Mouse (Mus musculus): Measurements from ENCODE around the gene Ppp1r3a. TPM values are rescaled to one million over a fixed set of nuclear protein-coding genes. Genes with fewer than 3 reads are reported as not detected.
"Not testable (repeated sequence)": the region's sequence is repeated elsewhere in the genome, so short reads cannot be mapped to it uniquely, and the experiment has no call there.

The Ppp1r3a gene
- polyA plus RNA-seq, 1 experiment from 2014 or later = 0.06 TPM

DNA sequence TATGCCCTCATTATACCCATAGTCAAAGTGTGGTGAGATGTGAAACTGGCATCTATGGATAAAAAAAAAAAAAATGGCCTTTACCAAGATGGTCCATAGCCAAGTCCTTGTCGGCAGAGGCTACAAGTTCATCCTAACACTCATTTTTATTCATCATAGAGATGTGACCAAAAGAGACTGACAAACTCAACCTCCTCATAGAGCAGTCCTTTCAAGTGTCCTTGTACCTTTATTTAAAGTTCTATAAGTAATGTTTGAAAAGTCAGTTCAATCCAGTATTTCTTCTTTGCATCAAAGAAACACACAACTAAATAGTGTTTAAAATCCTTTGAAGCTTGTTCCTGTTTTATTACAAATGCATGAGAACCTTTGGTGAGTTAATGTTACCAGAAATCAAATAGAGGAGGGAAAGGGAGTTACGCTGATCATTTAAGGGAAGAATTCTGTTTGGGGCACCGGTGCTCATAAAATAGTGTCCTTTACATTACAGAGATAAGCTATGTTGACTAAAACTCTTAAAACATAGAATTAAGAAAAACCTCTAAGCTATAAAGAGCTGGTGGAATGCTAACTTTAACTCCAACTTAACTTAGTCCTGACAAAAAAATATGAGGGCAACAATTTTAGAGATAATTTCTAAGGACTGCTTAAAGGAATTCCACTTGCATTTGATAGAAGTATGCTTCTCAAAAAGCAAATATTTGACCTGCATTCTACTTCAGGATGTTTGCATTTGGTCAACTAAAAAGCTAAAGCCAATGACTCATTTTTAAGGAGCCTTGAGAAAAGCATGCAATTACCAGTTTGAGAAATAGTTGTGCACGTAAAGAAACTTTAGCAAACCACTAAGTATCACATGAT lies 39.7 kb downstream of the Ppp1r3a start:
- Histone ChIP-seq H3K36me3 (no peaks in the 10 kb centered on the region), H3K4me2 (replicated peaks) (no peak overlapping the region), H3K27ac (no peak overlapping the region), H3K4me3 (replicated peaks) (no peak overlapping the region), H3K4me1 (replicated peaks) (no peaks in the 10 kb centered on the region), H3K27me3 (replicated peaks) (no peaks in the 10 kb centered on the region), H3K9ac (no peak overlapping the region), H3K9me3 (no peaks in the 10 kb centered on the region)
- WGBS = 76% methylated on average over 4 of the region's 4 CpGs
- ATAC-seq = no peak

DNA sequence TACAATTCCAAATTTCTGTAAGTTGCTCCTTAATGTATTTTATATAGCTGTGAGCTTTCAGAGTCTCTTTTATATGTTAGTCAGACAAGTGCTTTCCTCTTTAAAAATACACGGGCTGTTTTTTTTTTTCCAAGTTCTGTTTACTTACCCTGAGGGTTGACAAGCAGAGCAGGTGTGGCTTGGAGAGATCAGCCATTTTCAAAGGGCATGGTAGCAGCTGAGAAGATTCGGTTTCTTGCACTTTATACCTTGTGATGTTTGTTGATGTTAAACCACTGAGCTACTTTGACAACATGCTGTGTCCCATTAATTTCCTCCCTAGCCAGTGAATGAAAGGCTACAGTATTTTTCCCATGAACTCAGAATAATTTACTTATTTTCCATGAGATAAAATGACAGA lies 42.9 kb downstream of the Ppp1r3a start:
- no peaks in the 10 kb centered on the region for H3K27me3 ChIP-seq (replicated peaks)
- 32% methylated on average over 2 of the region's 2 CpGs for WGBS
- no peaks in the 10 kb centered on the region for H3K4me1 ChIP-seq (replicated peaks)

DNA sequence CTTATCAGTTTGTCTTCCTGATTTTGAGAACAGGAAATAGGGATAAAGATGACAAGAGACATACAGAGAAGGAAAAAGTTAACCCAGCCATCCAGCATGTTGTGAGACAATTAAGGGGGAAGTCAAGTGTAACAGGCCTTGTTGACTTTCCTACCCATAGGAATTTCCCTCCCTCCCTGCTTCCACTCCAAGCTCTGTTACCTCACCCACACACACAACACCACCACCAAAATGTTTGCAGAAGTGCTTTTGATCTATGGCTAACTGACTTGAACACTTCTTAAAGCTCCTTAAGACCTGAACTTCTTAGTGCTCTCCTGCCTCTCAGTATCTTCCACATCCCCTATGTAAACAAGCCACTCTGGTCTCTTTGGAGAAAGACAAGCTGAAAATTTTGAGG lies 55.0 kb downstream of the Ppp1r3a start:
- H3K36me3 ChIP-seq = no peaks in the 10 kb centered on the region
- no peak overlapping the region for H3K4me3 ChIP-seq (replicated peaks)
- no peak overlapping the region for H3K9ac ChIP-seq
- no peak overlapping the region for H3K27ac ChIP-seq
- no peak for ATAC-seq
- H3K4me2 ChIP-seq (replicated peaks) = no peak overlapping the region
- H3K9me3 ChIP-seq = no peaks in the 10 kb centered on the region
- no peaks in the 10 kb centered on the region for H3K27me3 ChIP-seq (replicated peaks)
- no peaks in the 10 kb centered on the region for H3K4me1 ChIP-seq (replicated peaks)

More for the DNA sequence above, 42.9 kb downstream of the Ppp1r3a start:
- no peak for ATAC-seq
- Histone ChIP-seq H3K9ac (no peak overlapping the region), H3K4me2 (replicated peaks) (no peak overlapping the region), H3K36me3 (no peaks in the 10 kb centered on the region), H3K9me3 (no peaks in the 10 kb centered on the region), H3K27ac (no peak overlapping the region), H3K4me3 (replicated peaks) (no peak overlapping the region)

DNA sequence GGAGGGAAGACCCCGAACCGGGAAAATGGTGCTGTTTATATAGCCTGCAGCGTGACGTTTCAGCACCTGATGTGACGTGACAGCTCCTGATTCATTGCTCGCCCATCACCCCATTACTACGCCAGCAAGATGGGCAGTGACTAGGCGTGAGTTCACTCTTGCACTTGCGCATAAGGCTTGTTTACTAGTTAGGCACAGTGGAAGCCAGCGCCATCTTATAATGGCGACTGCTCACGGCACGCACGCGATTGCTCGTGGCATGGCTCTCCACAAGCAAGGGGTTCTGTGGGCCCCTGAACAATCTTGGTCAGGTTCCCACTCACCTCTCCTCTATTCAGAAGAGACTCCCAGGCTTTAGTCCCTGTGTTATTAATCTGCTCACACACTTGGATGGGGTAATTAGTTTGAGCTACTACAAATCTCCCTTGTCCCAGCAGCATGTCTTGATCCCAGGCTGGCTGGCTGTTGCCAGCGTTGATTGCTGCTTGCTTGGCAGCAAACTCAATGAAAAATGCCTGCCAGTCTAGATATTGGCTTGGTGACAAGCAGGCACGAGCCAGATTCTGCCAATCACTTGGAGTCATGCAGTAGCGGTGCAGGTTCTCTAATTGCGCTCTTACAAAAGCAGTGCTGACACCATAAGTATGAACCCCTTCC lies 75.7 kb downstream of the Ppp1r3a start:
- H3K4me1 ChIP-seq (replicated peaks); H3K9ac ChIP-seq; H3K36me3 ChIP-seq; H3K27me3 ChIP-seq (replicated peaks); H3K9me3 ChIP-seq; H3K4me3 ChIP-seq (replicated peaks); H3K27ac ChIP-seq; H3K4me2 ChIP-seq (replicated peaks); ATAC-seq: not testable (repeated sequence)
- 88% methylated on average over 20 of the region's 20 CpGs for WGBS

DNA sequence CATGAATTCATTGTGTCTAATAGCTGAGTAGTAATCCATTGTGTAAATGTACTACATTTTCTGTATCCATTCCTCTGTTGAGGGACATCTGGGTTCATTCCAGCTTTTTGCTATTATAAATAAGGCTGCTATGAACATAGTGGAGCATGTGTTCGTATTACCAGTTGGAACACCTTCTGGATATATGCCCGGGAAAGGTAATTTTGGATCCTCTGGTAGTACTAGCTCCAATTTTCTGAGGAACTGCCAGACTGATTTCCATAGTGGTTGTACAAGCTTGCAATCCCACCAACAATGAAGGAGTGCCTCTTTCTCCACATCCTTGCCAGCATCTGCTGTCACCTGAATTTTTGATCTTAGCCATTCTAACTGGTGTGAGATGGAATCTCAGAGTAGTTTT lies 86.1 kb downstream of the Ppp1r3a start:
- not testable (repeated sequence) for H3K4me3 ChIP-seq (replicated peaks); H3K9ac ChIP-seq; H3K36me3 ChIP-seq; H3K4me1 ChIP-seq (replicated peaks); H3K27ac ChIP-seq; H3K27me3 ChIP-seq (replicated peaks); H3K4me2 ChIP-seq (replicated peaks); H3K9me3 ChIP-seq; ATAC-seq
- WGBS = 86% methylated on average over 2 of the region's 2 CpGs

DNA sequence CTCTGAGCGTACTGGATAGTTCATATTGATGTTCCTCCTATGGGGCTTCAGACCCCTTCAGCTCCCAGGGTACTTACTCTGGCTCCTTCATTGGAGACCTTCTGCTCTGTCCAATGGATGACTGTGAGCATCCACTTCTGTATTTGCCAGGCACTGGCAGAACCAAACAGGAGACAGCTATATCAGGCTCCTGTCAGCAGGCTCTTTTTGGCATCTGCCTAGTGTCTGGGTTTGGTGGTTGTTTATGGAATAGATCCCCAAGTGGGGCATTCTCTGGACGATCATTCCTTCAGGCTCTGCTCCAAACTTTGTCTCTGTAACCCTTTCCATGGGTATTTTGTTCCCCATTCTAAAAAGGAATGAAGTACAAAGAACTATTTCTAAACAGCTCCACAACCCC lies 87.4 kb downstream of the Ppp1r3a start:
- not testable (repeated sequence) for H3K27ac ChIP-seq; H3K9me3 ChIP-seq; H3K36me3 ChIP-seq; H3K27me3 ChIP-seq (replicated peaks); H3K9ac ChIP-seq; H3K4me3 ChIP-seq (replicated peaks); H3K4me2 ChIP-seq (replicated peaks); H3K4me1 ChIP-seq (replicated peaks); ATAC-seq
- WGBS = 66% methylated on average over 2 of the region's 2 CpGs

Other genes starting within 250 kb of the Ppp1r3a start
- 15.7 and 18.2 TPM in 2 replicates for gene Foxp2, start 146.1 kb upstream of the Ppp1r3a start, polyA plus RNA-seq (2015; fragmentation: Nextera tagmentation; extraction: Ambion mirVana)